Mouse (Mus musculus) liver, embryonic 15.5 days (tissue): Measurements from ENCODE around the gene Nr3c2. TPM values are rescaled to one million over a fixed set of nuclear protein-coding genes. Genes with fewer than 3 reads are reported as not detected.

Experiments
- ATAC-seq: fragments of 200-750 bp; cut with Nextera tagmentation; 2 replicates; pipeline ENCODE4 v1.8.0; 2017; ENCODE audit warnings: moderate number of reproducible peaks, mild to moderate bottlenecking, moderate library complexity; ENCODE audit not compliant: insufficient read depth
- H3K27ac ChIP-seq: fragments of 300-500 bp; sonication (generic); replicated peaks from 2 replicates; pipeline ENCODE4 v1.5.1; 2015; ENCODE audit warnings: mild to moderate bottlenecking, inconsistent platforms
- H3K27me3 ChIP-seq: fragments of 300-500 bp; sonication (generic); 2 replicates; pipeline ENCODE4 v1.6.1; 2015; ENCODE audit warnings: mild to moderate bottlenecking, inconsistent platforms
- H3K36me3 ChIP-seq: fragments of 300-500 bp; sonication (generic); replicated peaks from 2 replicates; pipeline ENCODE4 v1.6.1; 2015; ENCODE audit warnings: moderate library complexity, mild to moderate bottlenecking, inconsistent platforms
- H3K4me1 ChIP-seq: fragments of 300-500 bp; sonication (generic); replicated peaks from 2 replicates; pipeline ENCODE4 v1.6.1; 2015; ENCODE audit warnings: inconsistent platforms
- H3K4me2 ChIP-seq: fragments of 300-500 bp; sonication (generic); 2 replicates; pipeline ENCODE4 v1.6.1; 2015; ENCODE audit warnings: moderate library complexity, mild to moderate bottlenecking, inconsistent platforms
- H3K4me3 ChIP-seq: fragments of 300-500 bp; sonication (generic); replicated peaks from 2 replicates; pipeline ENCODE4 v1.5.1; 2015; ENCODE audit warnings: mild to moderate bottlenecking, inconsistent platforms
- H3K9ac ChIP-seq: fragments of 300-500 bp; sonication (generic); 2 replicates; pipeline ENCODE4 v1.6.1; 2015; ENCODE audit warnings: moderate library complexity, mild to moderate bottlenecking, inconsistent platforms
- H3K9me3 ChIP-seq: fragments of 300-500 bp; sonication (generic); replicated peaks from 2 replicates; pipeline ENCODE4 v1.6.1; 2016; ENCODE audit warnings: inconsistent platforms
- WGBS: fragments of 180-500 bp; shearing (Covaris S2); methylation state at CpG from one replicate; pipeline ENCODE4 v1.1.7; 2015; ENCODE audit warnings: mixed read lengths; ENCODE audit not compliant: insufficient replicate concordance; 5-methylcytosine and 5-hydroxymethylcytosine counted together
- polyA plus RNA-seq: library from polyadenylated mRNA; unstranded; fragments of >200 nt; fragmentation: Nextera tagmentation; extraction: Ambion mirVana; gene quantifications from 2 replicates; pipeline ENCODE4 v1.2.1, GENCODE M21; 2015

Nr3c2 gene
- polyA plus RNA-seq, 1 experiment from 2014 or later = 1.9 TPM

DNA sequence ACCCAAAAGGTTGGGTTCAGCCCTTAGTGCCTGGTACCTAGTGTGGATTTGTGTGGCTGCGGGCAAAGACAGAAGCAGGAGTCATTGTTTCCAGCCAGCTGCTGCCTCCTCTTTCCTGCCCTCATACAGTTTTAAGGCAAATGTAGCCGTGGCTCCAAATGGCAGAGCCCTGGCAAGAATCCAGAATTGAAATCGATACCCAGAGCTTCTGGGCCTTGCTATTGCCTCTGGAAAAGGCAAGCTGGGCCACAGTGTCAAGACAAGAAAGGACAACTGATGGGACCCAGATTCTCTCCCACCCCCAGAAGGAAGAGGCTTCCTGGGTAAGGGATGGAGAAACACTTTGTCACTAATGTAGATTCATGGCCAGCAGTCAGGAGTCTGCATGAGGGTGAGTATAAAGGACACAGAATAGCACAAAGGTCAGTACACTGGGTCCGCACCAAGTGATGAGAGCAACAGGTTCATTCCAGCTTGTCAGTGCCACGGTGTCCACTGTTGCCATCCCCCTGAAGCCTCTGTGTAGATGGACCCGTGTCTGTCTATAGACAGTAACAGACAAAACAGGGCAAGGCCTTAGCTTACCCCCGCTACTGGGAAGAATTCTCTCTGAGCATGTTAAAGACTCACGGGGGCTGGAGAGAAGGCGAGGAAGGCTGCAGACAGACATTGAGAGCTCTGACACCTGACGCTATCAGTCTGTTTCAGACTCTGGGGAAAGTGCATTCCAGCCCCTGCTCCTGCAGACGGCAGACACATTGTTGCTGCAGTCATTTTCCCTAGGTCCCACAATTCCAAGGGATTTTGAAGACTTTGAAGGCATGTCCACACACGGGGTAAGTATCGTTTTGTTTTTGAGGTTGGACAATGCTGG lies 124.8 kb downstream of the Nr3c2 start:
- H3K4me3 ChIP-seq = no peak overlapping the region
- H3K27me3 ChIP-seq = no peaks in the 10 kb centered on the region
- no peak overlapping the region for H3K4me2 ChIP-seq
- no peak for ATAC-seq
- no peaks in the 10 kb centered on the region for H3K9me3 ChIP-seq
- H3K4me1 ChIP-seq = no peaks in the 10 kb centered on the region
- H3K9ac ChIP-seq = no peak overlapping the region
- no peaks in the 10 kb centered on the region for H3K36me3 ChIP-seq
- WGBS = 64% methylated on average over 13 of the region's 13 CpGs
- H3K27ac ChIP-seq = no peak overlapping the region

DNA sequence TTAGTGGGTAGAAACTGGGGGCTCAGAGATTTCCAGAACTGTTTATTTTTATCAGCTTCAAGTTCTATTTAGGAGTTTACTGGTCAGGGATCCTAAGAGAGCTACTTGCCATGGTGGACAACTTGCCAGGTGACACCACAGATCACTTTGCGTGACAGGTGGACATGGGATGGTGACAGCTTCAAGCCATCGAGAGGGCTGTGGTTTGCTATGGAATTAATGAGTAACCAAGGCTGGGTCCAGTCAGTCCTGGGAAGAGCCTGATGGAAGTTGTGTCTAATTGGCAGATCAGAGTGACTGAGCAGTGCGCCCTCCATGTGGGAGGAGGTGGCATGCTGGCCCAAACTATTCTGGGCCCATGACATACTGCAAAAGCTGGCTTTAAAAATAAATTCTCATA lies 132.0 kb downstream of the Nr3c2 start:
- Histone ChIP-seq H3K4me2 (no peak overlapping the region), H3K9me3 (no peaks in the 10 kb centered on the region), H3K27me3 (no peaks in the 10 kb centered on the region), H3K27ac (no peak overlapping the region), H3K4me3 (no peak overlapping the region), H3K9ac (no peak overlapping the region), H3K36me3 (no peaks in the 10 kb centered on the region), H3K4me1 (no peaks in the 10 kb centered on the region)
- WGBS = 66% methylated on average over 3 of the region's 3 CpGs
- ATAC-seq = no peak

DNA sequence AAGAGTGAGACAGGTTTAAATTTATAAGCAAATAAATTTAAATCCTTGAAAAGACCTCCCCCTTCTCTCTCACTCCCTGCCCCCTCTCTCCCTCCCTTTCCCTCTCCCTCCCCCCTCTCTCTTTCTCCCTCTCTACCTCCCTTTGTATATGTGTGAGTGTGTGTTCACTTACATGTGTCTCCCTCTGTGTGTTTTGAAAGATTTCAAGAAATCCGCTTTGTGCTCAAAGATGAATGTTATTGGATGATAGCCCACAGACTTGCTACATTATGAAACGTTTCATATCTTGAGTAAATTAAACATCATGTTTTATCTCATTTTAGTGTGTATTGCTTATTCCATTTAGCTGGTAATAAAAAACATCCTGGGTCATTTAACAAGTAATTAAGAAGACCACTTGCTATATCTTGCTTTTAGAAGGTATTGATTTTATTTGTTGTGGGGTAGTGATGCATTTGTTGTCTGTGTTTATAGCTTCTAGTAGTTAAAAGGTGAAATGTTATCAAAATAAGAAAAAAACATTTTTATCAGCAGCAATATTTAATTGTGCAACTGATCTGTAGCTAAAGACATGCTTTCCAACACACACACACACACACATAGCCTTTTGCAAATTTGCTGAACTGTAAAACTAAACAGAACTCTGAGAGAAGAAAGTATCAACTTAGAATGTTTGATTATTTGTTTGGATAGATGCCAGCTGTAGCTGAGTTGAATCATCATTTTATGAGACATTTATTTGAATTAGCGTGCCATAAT lies 134.6 kb downstream of the Nr3c2 start:
- ATAC-seq = no peak
- Histone ChIP-seq H3K4me1 (no peaks in the 10 kb centered on the region), H3K4me3 (no peak overlapping the region), H3K9me3 (no peaks in the 10 kb centered on the region), H3K9ac (no peak overlapping the region), H3K27ac (no peak overlapping the region), H3K27me3 (no peaks in the 10 kb centered on the region), H3K36me3 (no peaks in the 10 kb centered on the region), H3K4me2 (no peak overlapping the region)
- WGBS = 55% methylated on average over 3 of the region's 3 CpGs

- Histone ChIP-seq H3K4me1 (no peaks in the 10 kb centered on the region), H3K9ac (no peak overlapping the region), H3K4me2 (no peak overlapping the region), H3K27ac (no peak overlapping the region), H3K27me3 (no peaks in the 10 kb centered on the region), H3K9me3 (no peaks in the 10 kb centered on the region), H3K4me3 (no peak overlapping the region), H3K36me3 (no peaks in the 10 kb centered on the region)
- ATAC-seq = no peak
- WGBS = 73% methylated on average over 7 of the region's 7 CpGs
Measured at GRCm38 (mm10) chr8:77034465-77034829, 135.2 kb downstream of the Nr3c2 start.

DNA sequence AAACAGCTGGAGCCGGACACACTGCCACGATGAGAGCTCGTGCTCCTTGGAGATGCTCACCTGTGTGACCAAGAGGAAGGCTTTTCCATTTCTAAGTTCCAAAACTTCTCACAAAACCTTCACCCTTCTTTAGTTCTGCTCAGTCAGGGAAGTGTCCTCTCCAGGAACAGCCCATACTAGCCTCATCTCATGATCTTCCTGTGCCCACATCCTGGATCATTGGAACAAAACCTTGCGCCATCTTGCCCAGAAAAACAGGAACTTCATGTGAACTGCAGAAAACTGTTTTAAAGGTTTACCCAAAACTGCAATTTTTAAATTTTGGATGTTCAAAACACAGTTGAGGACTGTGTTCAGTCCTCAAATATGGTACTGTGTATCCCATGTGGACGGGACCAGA lies 142.0 kb downstream of the Nr3c2 start:
- WGBS = 68% methylated on average over 5 of the region's 5 CpGs
- Histone ChIP-seq H3K4me2 (no peak overlapping the region), H3K9me3 (no peaks in the 10 kb centered on the region), H3K4me3 (no peak overlapping the region), H3K36me3 (no peaks in the 10 kb centered on the region), H3K27ac (no peak overlapping the region), H3K4me1 (peaks cover 16% of the 10 kb centered on the region), H3K27me3 (no peaks in the 10 kb centered on the region), H3K9ac (no peak overlapping the region)
- ATAC-seq = no peak

DNA sequence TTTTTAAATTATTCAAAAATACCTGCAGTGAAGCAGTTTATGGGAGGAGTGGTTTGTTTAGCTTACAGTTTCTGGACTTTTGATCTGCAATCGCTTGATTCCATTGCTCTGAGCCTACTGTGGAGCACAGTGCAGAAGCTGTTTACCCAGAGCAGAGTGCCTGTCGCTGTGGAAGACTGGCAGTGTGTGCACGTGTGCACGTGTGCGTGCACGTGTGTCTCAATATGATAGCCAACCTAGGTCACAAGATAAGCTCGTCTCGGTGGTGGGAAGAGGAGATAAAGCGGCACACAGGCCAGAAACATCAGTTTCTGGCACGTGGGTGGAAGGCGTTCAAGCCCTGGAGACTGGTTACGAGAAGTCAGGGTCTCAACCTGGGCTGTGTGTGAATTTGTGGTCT lies 145.6 kb downstream of the Nr3c2 start:
- 15% methylated on average over 12 of the region's 12 CpGs for WGBS
- H3K4me2 ChIP-seq = peak overlapping the region; percentile 23; the same call in 1 of the 2 replicates
- ATAC-seq = peak; percentile 99
- H3K4me3 ChIP-seq = no peak overlapping the region
- H3K36me3 ChIP-seq = no peaks in the 10 kb centered on the region
- no peaks in the 10 kb centered on the region for H3K27me3 ChIP-seq
- peak overlapping the region; percentile 48; the same call in 1 of the 2 replicates for H3K27ac ChIP-seq
- H3K9ac ChIP-seq = no peak overlapping the region
- H3K4me1 ChIP-seq = peaks cover 23% of the 10 kb centered on the region
- H3K9me3 ChIP-seq = no peaks in the 10 kb centered on the region

GRCm38 (mm10) chr8:77045711-77046110 lies 146.5 kb downstream of the Nr3c2 start:
- Histone ChIP-seq H3K27me3 (no peaks in the 10 kb centered on the region), H3K9me3 (no peaks in the 10 kb centered on the region), H3K36me3 (no peaks in the 10 kb centered on the region), H3K4me1 (peaks cover 23% of the 10 kb centered on the region), H3K27ac (no peak overlapping the region), H3K4me3 (no peak overlapping the region), H3K9ac (no peak overlapping the region), H3K4me2 (no peak overlapping the region)
- ATAC-seq = no peak
- 68% methylated on average over 1 of the region's 1 CpGs for WGBS

- H3K36me3 ChIP-seq = no peaks in the 10 kb centered on the region
- H3K9me3 ChIP-seq = no peaks in the 10 kb centered on the region
- 81% methylated on average over 5 of the region's 5 CpGs for WGBS
- ATAC-seq = no peak
- H3K4me1 ChIP-seq = peaks cover 23% of the 10 kb centered on the region
- H3K4me3 ChIP-seq = no peak overlapping the region
- no peak overlapping the region for H3K9ac ChIP-seq
- H3K27ac ChIP-seq = no peak overlapping the region
- no peaks in the 10 kb centered on the region for H3K27me3 ChIP-seq
- H3K4me2 ChIP-seq = no peak overlapping the region
Measured at GRCm38 (mm10) chr8:77046217-77046616, 147.0 kb downstream of the Nr3c2 start.

DNA sequence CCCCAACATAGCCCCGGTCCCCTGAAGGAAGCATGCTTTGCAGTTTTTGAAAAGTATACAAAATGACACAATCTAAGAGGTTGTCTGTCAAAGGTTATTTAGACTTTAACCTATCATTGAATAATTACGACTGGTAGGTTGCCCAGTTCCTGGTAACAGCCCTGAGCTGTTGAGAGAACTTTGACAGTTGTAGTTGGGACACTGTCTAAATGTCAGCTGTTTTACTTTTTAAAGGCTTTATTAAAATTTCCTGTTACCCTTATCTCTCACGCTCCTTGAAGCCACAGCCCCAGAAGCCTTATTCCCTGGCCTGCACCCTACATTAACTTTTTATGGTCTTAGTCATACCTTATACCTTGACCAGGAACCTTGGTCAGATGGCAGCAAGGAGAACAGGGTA lies 147.5 kb downstream of the Nr3c2 start:
- peaks cover 23% of the 10 kb centered on the region for H3K4me1 ChIP-seq
- no peak overlapping the region for H3K27ac ChIP-seq
- H3K36me3 ChIP-seq = no peaks in the 10 kb centered on the region
- H3K4me2 ChIP-seq = no peak overlapping the region
- no peak for ATAC-seq
- no peaks in the 10 kb centered on the region for H3K27me3 ChIP-seq
- 35% methylated on average over 3 of the region's 3 CpGs for WGBS
- no peaks in the 10 kb centered on the region for H3K9me3 ChIP-seq
- H3K9ac ChIP-seq = no peak overlapping the region
- no peak overlapping the region for H3K4me3 ChIP-seq

DNA sequence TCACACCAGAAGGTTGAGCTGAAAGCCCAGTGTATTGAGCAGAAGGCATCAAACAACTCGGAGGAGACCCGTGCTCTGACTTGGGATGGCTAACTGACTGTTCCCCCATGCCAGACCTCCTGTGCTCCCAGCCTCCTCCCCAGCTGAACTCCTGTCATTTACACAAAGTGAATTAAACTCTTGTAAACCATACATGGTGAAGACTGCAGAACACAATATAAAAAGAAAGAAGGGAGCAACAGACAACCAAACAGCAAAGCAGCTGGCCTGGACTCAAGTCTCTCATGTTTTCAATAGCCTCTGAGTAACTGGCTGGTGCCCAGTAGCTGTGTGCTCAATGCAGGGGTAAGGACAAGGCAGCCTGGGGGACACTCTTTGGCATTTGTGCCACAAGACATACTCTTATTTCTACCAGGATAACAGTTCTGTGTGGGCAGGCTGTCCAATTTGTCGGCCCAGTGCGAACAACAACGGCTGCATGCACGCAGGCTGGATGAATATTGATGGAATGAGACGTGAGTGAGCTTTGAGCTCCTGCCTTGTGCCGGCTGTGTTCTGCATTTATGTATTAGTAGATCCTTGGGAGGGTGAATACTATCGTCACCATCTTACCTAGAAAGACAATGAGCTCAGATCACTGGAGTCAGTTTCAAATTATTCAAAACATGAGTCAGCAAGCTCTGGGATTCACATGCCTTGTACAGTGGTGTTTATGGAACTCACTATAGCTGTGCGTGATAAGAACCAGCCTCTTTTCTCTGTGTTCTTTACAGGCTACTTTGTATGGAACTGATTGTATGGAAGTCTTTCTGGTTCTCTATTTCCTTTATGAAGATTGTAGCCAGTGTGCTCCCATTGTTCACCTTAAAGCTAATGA lies 152.4 kb downstream of the Nr3c2 start:
- Histone ChIP-seq H3K4me3 (no peak overlapping the region), H3K4me1 (peaks cover 3% of the 10 kb centered on the region), H3K4me2 (no peak overlapping the region), H3K9ac (no peak overlapping the region), H3K27me3 (no peaks in the 10 kb centered on the region), H3K9me3 (no peaks in the 10 kb centered on the region), H3K36me3 (no peaks in the 10 kb centered on the region), H3K27ac (no peak overlapping the region)
- no peak for ATAC-seq
- 74% methylated on average over 10 of the region's 10 CpGs for WGBS
